Mouse (Mus musculus): ENCODE measurements around the gene Sel1l3.

DNA sequence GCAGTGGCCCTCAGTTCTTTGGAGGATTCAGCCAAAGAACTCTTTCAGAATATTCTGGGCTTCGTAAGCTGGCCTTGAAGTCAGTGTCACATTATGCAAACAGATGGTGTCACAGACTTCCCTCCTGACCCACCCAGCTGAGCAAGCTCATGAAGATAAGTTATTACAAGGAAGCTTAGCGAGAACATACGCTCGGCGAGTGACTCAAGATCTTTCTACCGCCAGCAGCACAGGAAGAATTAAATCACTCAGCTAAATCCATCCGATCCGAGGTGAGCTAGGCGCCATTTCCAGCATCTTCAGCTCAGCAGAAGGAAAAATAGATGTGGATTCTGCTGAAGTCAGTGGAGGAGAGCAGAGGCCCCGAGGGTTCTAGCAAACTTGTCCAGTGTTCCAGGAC, 26.5 kb downstream of the Sel1l3 start:
- TF ChIP-seq CTCF (IDR thresholded peaks at IDR 0.05) (no peak), EP300 (IDR thresholded peaks at IDR 0.05; ENCODE audit: insufficient read depth, low read depth, low read length) (no peak), POLR2A (IDR thresholded peaks at IDR 0.05; ENCODE audit: insufficient read depth, low read depth, low read length) (no peak)
